Mouse (Mus musculus): ENCODE measurements at regions not wholly inside any gene's neighbourhood (a gene's known extent, or its start where the extent isn't known, plus 50 kb on each side); places are given as distances from the start of the nearest gene placed in this dataset.

DNA sequence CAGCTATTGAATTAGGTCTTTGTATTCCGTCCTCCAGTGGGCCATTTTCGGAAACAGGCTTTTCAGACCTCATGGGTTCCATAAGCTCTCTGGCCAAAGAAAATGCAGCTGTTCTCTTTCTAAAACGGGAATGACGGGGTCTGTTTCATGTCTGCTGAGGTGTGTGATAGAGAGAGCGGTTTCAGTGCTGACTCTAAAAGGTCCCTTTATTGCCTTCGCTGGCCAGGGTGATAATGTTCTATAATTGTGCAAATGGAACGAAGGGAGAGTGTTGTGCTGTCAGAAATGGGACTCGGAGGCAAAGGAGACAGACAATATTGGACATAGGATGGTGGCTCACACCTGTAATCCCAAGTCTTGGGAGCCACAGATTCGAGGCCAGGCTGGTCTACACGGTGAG is 53.5 kb upstream of the Osbpl8 start:
- no peak for DNase-seq

DNA sequence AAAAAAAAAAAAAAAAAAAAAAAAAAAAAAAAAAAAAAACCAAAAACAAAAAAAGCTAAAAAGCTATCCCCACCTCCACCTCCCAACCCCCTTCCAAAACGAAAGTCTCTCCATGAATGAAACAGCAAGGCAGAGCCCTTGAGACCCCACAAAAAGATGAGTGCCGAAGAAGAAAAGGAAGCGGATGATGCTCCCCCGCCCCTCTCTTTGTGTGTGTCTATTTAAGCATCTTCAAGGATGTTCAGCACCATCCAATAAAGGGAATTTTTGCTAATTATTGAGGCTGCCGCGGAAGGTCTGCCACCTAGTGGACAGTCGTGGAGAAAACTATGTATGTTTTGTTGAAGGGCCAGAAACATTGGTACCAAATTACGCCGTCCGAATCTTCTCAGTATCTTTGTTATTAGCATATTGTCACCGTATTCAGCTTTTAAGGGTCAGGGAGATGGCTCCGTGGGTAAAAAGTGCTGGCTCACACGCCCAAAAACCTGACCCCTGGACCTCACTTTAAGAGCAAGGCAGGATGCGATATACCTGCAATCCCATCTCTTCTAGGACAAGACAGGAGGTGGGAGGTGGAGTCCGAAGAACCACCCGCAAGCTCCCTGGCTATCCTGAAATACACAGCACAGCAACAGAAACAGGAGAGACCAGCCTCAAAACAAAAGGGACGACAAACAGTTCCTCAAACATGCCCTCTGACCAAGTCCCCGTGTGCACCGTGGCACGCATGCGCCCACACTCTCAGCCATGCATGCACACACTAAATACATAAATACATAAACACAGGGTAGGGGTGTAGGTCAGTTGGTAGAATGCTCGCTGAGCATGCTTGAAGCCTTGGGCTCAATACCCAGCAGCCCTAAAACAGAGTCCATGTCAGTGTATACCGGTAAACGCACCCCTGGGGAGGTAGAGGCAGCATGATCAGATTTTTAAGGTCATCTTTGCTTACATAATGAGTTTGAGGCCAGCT is 55.6 kb upstream of the Osbpl8 start:
- peak; percentile 52 for DNase-seq

DNA sequence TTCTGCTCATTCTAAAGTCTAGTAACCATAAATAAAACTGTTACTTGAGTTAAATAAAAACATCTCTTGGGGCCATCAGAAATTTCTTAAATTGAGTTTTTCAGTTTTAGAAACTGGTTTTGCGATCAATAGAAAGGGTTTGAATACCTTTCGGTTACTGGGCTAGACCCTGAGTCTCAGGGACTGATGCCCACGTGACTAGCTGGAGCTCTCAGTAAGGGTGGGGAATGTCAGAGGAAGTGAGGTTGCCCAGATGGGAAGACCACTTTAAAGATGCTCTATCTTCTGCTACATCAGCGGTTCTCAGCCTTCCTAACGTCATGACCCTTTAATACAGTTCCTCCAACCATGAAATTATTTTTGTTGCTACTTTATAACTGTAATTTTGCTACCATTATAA is 56.7 kb upstream of the Osbpl8 start:
- no peak for DNase-seq

DNA sequence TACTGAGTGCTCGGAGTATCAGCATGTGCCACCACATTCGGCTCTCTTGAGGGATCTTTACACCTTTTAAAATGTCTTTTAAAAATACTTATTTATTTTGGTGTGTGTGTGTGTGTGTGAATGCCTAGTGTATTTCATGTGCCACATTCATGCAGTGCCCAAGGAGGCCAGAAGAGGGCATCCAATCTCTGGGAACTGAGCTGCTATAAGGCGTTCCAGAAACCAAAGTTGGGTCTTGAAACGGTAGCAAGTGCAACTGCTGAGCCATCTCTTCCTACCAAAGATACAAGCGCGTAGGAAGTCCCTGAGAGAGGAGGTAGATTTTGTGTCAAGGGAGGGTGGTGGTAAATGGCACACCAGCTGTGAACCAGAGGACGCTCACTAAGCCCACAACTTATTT is 57.2 kb upstream of the Osbpl8 start:
- peak; percentile 55 for DNase-seq

DNA sequence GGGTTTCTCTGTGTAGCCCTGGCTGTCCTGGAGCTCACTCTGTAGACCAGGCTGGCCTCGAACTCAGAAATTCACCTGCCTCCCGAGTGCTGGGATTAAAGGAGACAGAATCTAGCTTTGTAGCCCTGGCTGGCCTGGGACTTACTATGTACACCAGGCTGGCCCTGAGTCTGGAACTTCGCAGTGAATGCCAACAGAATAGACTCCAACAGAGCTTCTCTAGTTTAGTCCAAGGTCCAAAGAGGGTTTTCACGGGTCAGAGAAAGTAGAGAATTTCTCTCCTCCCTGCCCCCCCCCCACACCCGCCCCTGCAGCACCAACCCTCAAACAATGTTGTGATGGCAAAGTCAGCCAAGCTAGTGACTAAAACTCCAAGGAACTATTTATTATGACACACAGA is 58.1 kb upstream of the Osbpl8 start:
- no peak for DNase-seq

DNA sequence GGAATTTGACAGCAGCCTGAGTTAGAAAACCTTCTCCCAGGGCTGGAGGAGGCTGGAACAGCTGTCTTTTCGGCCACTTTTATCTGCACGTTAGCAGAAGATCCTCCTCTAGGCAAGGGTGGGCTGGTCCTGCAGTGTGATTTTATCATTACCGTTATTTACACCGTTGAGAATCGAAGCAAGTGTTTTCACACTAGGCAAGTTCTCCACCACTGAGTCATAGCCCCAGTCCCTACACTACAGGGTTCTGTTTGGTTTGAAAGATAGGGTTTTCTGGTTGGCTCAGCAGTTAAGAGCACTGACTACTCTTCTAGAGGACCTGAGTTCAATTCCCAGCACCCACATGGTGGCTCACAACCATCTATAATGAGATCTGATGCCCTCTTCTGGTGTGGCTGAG is 58.9 kb upstream of the Osbpl8 start:
- no peak for DNase-seq

DNA sequence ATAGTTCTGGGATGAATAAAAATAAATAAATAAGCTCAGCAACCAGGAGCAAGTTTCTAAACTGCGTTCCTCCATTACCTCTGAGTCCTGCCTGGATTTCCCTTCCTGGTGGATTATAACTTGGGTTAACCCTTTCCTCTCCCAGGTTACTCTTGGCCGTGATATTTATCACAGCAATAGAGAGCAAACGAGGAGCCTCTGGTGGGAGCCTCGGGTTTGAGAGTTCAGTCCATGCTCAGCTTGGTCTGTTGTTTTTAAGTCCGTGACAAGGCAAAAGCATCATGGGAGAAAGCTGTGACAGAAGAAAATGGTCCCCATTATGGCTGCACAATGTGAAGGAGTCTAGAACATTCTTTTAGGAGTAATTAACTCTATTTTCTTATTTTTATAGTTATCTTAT is 61.0 kb upstream of the Osbpl8 start:
- no peak for DNase-seq

DNA sequence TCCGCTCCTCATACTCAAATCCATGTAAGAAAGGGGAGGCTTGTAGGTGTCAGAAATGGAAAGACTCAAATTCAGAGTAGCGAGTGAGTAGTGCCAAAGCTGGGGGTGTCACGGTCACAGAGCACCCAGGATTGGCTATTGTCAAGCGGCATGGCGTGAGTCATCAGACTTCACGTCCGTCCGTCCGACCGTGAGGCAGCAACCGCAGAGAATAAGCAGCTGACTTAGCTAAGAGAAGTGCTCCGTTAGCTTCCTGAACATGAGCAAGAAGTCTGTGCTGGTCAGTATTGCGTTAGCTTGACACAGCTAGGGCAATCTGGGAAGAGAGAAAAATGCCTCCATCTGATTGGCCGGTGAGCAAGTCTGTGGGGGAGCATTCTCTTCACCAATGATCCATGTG is 61.5 kb upstream of the Osbpl8 start:
- DNase-seq: no peak

DNA sequence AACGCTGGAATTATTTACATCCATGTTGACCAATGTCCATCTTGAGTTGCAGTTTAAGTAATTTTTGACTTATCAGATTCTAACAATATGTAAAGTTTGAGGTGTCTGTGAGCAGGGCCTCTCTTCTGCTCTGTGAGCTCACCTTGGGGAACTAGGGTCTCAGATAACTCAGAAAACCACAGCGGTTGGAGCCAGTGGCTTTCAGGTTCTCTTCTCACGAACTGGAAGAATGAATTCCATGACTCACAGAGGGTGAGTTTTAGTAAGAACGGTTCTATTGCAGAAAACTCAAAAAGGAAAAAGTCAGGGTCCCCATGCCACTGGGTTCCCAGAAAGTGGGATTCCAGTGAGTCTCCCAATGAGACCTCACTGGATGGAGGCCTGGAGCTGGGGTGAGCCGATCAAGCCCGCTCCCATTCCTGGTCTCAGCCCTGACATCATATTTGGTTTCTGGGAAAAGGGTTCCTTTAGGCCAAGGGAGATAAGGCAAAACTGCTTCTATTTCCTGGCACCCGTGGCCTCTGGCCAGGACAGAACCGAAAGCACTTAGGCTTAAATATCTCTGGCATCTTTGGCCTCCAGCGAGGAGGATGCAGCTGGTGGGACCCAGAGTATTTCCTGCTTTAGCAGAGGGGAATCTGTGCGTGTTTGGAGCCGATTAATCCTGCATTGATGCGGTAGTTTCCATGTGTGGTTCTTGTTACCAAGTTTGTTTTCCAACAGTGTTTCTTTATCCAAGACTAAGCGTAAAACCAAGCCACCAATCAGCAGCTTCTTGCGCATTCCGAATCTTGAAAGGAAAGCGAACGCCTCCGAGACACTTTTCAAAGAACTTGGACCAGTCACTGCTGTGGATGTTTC is 62.4 kb upstream of the Osbpl8 start:
- DNase-seq: no peak

DNA sequence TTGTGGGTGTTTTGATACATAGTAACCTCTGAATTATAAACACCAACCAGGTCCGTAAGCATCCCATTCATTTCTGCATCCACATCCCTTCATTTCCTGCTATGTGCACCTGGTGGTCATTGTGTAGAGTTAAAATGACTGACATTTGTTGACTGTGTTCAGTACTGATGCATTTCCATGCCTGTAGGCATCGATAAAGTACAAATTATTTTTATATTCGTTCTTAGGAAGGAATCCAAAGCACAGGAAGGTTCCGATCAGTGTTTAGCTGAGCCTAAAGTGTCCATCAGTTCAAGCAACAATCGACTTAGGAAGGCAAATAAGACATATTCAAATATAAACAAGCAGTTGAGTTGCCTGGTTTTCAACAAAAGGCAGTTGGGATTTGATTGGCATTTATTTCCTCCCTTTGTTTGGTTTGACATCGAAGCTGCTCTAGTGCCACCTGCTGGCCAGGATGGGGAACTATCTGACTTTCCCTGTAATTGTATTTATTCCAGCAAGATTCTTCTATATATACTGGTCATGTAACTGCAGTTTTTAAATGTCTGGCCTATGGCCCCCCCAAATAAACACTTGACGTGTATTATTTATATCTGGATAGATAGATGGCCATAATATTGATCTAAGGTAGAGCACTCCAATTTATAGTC is 64.6 kb upstream of the Osbpl8 start:
- DNase-seq: peak; percentile 77

DNA sequence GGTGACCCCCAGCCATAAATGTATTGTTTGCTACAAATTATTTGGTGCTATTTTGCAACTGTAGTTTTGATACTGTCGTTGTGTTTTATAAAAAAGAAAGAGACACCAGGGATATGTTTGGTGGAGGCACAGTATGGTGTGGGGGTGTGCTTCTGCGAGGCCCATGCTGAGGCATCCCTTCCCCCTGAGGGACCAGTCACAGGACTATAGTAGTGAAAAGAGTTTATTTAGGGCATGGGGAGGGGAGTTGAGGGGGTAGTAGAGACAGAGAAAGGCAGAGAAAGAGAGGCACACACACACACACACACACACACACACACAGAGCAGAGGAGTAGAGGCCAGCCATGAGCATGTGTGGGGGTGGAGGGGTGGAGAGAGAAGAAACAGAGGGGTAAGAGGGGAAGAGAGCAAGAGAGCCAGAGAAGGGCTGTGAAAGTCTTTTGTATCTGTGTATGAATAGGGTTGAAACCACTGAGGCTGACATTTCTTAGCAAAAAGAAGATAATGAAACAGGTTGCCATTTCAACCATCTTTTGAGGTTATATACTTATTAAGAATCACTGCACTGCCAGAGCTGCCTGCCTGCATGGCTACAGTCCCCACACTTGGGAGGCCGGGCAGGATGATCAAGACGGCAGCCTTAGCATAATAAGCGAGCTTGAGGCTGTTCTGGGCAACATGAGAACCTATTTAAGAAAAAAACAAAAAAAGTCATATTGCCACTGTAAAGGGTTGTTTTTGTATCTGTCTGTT is 65.3 kb upstream of the Osbpl8 start:
- no peak for DNase-seq

DNA sequence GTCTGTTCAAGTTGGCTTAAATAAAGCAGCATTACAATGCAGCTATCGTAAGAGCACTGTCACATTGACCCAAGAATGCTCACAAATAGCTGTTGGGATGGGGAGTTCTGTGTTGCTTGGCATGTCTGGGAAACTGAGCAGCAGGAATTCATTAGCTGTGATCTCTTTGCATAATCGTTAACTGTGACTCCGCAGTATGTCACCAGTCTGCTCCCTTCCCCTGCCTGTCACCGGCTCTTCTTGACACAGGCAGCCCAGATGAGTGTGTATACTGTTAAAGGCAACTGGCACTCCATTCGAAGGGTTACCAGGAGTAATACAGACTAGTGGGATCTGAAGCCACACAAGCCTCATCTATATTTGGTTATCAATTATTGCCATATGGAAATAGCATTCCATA is 67.3 kb upstream of the Osbpl8 start:
- DNase-seq: no peak

DNA sequence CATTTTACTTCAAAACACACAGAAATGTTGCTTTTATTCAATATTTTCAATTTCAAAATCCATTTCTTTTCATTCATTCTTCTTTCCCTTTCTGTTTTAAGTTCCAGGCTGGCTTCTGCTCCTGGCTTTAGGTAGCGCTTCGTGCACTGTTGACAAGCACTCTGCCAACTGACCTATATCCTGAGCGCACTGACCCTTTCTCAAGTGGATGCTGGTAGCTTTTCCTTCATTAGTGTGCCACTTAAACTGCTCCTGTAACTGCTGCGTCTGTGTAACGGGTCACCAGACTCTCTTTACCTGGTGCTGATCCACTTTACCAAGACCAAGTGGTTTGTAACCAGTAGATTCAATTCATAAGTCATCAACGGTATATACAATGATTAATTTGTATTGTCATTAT is 67.7 kb upstream of the Osbpl8 start:
- DNase-seq: no peak

DNA sequence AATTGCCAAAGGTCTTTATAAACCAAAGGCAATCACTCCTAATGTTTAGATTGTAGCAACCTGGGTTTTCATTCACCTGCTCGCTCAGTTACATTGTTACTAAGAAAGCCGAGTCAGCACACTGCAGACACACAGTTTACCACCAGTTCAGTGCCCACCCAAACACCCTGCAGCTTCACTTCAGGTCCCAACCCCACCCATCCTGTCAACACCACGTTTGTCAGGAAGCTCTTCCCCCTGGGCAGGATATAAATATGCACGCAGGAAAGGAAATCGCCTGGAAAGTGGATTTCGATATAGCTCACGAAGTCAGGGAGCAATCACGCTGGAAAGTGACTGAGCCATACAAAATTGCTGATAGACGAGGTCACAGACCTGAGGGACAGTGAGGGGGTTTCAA is 70.1 kb upstream of the Osbpl8 start:
- DNase-seq: no peak

DNA sequence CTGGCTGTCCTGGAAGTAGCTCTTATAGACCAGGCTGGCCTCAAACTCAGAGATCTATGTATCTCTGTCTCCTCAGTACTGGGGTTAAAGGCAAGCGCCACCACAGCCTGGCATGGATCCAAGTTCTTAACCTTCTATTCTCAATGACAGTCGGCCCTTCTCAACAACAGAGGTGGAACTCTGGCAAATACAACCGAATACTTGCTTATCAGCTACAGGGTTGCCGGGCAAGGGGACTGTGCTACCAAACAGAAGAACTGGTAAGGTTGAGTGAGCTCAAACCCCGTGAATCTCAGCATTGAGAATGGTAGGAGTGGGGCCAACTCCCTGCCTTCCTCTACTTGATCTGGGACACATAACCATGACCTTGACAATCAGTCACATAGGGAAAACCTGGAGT is 75.2 kb upstream of the Osbpl8 start:
- DNase-seq: no peak

DNA sequence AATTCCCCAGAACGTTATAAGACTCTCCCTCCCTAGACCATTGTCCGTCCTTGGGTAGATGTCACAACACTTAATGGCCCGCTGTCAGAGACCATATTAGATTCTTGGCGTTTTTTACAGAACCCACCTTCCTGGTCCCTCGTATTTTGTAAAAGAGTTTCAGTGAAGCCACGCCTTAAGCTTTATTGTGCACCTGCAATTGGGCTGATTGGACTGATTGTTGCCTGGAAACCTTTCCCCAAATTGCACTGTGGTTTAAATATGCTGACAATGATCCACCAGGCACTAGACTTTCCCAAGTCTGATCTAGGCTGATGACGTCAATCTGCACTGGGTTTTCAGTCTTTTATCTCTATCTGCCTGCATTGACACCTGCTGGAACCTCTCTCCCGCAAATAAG is 75.6 kb upstream of the Zdhhc17 start:
- DNase-seq: no peak

DNA sequence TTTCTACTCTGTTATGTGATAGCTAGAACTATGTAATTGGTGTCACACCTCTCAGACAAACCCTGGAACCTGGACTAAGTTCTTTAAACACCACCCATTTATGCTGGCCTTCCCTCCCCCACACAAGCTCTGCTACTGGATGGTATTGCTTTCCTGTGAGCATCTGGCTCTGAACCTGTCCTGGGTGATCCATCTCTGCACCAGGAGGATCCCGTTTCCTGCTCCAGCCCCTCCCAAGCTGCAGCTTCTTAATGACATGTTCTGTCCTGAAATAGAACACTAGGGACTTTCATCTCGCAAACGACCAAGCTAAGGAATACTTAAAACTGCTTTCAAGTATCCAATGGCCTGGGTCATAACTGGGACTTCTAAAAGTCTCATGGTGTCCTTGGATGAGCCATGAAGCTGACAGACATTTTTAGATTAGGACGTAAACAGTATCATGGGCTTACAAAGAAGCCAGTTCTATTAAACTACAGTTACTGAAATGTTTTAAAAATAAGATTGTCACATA is 74.4 kb upstream of the Zdhhc17 start:
- DNase-seq: no peak

DNA sequence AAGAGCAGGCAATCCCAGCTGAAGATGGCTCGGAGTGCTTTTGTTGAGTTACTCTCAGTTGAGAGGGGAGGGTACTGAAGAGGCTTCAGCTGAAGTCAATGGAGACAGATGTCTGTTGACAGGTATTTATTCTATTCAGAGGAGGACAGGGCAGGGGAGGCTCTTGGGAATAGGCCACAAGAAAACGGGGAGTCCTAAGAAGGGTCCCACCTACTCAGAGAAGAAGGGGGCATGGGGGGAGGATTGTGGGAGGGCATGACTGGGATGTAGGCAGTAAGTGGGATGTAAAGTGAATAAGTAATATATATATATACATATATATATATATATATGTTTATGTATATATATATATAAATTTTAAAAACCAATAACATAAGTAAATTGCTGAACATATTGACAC is 73.9 kb upstream of the Zdhhc17 start:
- no peak for DNase-seq

DNA sequence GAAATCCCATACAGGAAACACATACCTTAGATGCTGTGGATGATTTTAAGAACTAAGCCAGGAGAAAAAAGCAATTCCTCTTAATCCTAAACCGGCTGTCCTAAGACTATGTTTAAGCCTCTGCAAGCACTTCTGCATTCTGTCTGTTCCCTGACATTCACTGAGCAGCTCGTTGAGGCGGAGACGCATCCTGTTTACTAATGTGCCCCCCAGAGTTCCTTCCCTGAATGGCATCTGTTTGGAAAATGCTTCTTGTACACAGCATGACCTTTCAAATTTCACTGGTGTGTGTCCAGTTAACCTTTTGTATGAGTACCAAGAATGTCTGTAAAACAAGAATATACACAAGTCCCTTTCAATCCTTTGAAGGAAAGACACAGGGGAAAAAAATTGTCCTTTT is 73.4 kb upstream of the Zdhhc17 start:
- no peak for DNase-seq

DNA sequence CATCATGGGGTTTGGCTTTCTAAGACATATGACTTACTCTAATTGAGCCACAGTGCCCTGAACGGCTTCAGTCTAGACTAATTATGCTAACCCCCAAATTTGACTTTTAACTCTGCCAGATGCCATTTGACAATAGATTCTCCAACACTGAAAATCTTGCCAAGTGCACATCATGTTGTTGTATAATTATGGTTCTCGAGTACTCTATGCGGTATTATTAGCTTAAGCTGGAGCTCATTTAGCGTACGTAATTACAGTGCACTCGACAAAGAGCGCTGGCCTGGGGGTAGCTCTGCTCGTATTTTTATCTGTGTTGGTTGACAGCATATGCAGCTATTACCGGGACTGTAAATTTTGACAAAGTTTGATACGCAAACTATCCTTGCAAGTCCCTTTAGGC is 70.4 kb upstream of the Zdhhc17 start:
- DNase-seq: no peak

DNA sequence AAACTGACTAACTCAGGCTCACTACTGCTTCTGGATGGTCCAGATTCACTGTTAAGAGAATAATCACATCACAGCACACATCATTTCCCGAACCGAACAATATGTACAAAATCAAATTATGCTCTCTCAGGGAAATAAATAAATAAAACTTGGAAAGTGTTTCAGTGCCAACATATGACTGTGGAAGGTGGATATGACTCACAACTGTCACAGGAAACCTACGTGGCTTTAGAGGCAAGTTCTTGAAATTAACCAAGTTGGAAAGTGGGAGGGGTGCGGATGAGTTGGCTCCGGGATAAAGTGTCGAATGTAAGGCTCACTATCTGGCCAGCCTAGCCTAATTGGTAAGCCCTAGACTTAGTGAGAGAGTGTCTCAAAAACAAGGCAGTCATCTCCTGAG is 69.1 kb upstream of the Zdhhc17 start:
- no peak for DNase-seq

DNA sequence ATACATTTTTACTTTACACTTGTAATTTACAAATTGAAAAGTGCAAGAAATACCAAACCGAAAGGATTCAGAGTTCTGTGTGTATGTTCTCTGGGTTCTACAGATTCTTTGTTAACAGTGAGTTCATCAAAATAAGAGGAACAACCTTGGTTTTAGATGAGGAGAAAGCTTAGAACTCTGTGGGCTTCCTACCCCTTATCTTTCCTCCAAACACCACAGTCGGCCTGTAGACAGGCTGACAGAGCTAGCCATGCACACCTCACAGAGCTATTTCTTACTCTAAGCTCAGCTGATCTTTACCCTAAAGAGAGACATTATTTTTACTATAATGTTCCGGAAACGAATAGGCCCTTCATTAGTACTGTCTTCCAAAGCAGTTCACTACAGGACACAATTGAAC is 67.7 kb upstream of the Zdhhc17 start:
- DNase-seq: no peak

All from layer of hippocampus, adult 9-11 months (tissue).